Mouse (Mus musculus): ENCODE measurements around the gene Gm17324.

Gm17324 gene

DNA sequence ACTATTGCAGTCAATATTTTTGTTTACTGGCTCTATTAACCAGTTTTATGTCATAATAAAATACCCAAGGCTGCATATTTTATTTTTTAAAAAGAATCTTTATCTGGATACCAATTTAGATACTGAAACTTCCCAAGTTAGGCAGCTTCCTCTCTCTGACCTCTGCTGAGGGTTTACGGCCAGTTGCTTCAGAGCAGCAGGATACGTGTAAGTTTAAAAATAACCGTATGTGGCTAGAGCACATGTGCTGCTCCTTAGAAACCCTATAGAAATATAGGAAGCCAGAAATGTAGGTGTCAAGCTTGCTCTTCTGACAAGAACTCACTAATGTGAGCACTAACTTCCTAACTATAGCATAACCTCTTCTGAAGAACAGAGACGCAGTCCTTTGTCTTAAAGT, 14.8 kb upstream of the Gm17324 start:
- no peak for DNase-seq

DNA sequence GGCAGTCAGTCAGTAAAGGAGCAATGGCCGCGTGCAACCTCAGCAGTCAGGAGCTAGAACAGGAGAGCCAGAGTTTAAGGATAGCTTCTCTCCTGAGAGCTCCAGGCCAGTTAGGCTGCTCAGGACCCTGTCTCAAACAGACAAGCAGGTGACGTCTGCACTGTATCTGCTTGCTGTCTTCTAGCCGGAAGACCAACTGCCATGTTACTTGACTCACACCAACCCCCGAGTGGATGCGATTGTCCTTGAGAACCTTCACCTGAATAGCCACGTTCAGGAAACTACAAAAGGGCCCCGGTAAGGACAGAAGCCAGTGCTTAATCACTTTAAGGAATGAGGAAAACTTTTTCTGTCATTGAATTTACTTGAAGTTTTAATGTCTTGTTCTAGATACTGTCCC, 8.4 kb upstream of the Gm17324 start:
- DNase-seq: no peak

- no peak for DNase-seq
Measured at GRCm38 (mm10) chr9:78451382-78451781, 2.8 kb upstream of the Gm17324 start.

DNA sequence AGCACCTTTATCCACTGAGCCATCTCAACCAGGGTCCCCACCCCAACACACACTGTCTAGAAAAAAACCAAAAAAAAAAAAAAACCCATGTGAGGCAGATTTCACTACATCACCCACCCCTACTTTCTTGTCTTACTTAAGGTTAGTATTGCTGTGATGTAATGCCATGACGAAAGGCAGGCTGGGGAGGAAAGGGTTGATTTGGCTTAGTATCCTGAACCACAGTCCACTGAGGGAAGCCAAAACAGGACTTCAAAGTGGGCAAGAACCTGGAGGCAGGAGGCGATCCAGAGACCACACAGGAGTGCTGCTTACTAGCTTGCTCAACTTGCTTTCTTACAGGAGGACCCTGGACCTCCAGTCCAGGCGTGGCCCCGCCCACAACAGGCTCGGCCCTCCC, 1.8 kb upstream of the Gm17324 start:
- no peak for DNase-seq

- no peak for DNase-seq
Measured at GRCm38 (mm10) chr9:78447606-78447972, 997 bp downstream of the Gm17324 start.

- peak; percentile 18 for DNase-seq
Measured at GRCm38 (mm10) chr9:78442579-78443392, 5.8 kb downstream of the Gm17324 start, which contains the start of gene Cgas. Gene Cgas (minus strand): TSS chr9:78443237.

- no peak for DNase-seq
Measured at GRCm38 (mm10) chr9:78442237-78442578, 6.4 kb downstream of the Gm17324 start.

- no peak for DNase-seq
Measured at GRCm38 (mm10) chr9:78439426-78439825, 9.2 kb downstream of the Gm17324 start.

GRCm38 (mm10) chr9:78432471-78432870, 16.1 kb downstream of the Gm17324 start:
- DNase-seq: no peak

- DNase-seq: no peak
Measured at GRCm38 (mm10) chr9:78430486-78430885, 18.1 kb downstream of the Gm17324 start.

DNA sequence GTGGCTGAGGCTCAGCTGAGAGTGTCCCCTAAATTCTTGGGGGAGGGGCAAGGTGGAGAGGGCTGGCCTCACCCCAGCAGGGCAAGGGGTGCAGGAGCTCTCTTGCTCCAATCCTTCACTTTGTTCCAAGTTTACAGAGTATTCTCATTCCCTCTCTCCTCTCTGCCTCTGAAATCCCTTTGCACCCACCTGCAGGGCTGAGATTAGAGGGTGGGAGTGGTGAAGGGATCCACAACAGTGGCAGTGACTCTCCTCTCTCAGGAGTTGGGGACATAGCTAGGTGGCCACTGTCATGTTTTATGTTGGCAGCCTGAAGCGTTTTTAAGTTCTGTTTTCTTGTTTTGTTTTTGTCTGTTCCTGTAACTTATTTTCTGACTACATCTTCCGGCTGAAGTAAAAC, 19.0 kb downstream of the Gm17324 start:
- DNase-seq: no peak

DNA sequence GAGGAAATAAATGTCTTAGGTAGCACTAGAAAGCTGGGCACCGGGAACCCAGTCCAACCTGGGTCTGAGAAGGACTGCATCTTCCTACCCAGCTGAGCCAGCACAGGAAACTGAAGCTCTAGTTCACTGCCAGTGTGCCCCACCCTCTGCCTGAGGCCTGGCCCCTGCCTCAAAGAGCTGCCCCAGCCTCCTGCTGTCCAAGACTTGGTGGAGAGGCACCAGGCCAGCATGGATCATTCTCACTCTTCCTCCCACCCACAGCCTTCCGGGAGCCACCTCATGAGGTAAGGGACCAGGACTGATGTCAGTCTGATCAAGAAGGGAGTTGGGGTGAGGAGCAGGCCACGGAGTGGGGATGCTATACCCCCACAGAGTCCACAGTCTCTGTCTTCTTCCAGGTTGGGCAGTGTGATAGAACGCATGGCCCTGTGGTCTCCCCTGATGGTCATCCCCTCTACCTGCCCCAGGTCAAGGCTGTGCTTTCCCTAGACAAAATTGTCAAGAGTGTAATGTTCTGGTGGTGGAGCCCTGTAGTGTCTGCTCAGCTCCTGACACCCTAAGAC, 19.6 kb downstream of the Gm17324 start:
- no peak for DNase-seq

DNA sequence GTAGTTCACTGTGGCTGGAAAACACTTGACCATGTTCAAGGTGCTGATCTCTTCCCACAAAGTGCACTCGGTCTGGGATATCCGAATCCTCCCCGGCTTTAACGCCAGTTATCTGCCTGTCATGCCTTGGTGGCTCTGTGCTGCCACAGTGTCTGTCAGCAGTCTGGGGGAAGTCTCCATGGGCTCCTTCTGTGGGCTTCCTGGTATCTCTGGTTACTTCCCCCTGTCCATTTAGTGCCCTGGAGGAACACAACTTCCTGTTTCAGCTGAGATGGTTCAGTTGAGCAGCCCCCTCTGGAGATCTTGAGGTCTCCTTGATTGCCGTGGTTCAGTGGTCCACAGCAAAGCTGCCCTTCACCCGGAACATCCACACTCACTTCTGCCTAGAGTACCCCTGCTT, 20.4 kb downstream of the Gm17324 start:
- DNase-seq: no peak

DNA sequence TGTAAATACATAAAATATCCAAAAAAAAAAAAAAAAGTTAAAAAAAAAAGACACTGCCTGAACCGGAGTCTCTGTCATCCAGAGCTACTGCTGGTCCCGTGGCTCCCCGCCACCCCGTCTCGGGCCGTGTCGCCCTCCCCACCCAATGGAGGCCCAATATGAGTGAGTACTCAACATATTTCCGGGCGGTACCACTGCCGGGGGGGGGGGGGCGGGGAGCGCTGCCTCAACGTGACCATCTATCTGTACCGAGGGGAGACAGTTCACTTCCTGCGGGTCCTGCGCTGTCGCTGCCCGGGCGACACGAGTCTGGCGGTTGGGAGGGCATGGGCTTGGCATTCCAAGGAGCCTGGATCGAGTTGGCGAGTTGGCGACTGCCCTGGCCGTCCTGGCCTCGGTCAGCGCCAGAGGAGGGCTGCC, 21.2 kb downstream of the Gm17324 start:
- DNase-seq: no peak

GRCm38 (mm10) chr9:78401596-78401995, 47.0 kb downstream of the Gm17324 start:
- DNase-seq: no peak

GRCm38 (mm10) chr9:78400570-78400969, 48.0 kb downstream of the Gm17324 start:
- DNase-seq: no peak
